In the genomic region with DNA sequence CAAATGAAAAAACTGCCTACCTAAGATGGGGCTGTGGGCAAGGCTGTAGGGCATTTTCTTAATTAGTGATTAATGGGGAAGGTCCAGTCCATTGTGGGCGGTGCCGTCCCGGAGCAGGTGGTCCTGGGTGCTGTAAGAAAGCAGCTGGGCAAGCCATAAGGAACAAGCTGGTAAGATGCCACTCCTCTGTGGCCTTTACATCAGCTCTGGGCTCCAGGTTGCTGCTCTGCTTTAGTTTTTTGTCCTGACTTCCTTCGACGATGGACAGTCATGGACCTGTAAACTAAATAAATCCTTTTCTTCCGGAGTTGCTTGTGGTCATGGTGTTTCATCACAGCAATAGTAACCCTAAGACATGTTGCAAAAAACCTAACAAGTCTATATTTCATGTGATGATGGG, we compare ENCODE assay signal across 8 mouse cellular contexts. TPM values are rescaled to one million over a fixed set of nuclear protein-coding genes. Genes with fewer than 3 reads are reported as not detected.
DNase-seq lines count a peak whose midpoint lies in the region; ATAC-seq and TF ChIP-seq lines count a peak whose summit lies in the region.

No protein-coding gene starts in this region.

- no peak for ATAC-seq in heart, embryonic 13.5 days (ENCODE audit: extremely low read depth, insufficient number of reproducible peaks, low FRiP score, low TSS enrichment)
- peak; percentile 0; the same call in 1 of the 2 replicates for ATAC-seq in hindbrain, postnatal 0 days
- ATAC-seq in midbrain, embryonic 14.5 days (ENCODE audit: low FRiP score, low TSS enrichment): 0 out of 2 replicates have a peak, but pooled peaks have one; percentile 0

- 18% methylated on average over 6 of the region's 6 CpGs for WGBS in heart, embryonic 13.5 days
- 11% methylated on average over 6 of the region's 6 CpGs for WGBS in hindbrain, postnatal 0 days
- WGBS in midbrain, embryonic 14.5 days: 16% methylated on average over 6 of the region's 6 CpGs

- H3K27ac ChIP-seq in heart, embryonic 13.5 days (replicated peaks): no peak overlapping the region
- peak overlapping the region; percentile 94 for H3K27ac ChIP-seq in hindbrain, postnatal 0 days
- no peak overlapping the region; the same call in 1 of the 2 replicates for H3K27ac ChIP-seq in midbrain, embryonic 14.5 days (replicated peaks; ENCODE audit: low read depth, low read length)

- H3K4me2 ChIP-seq in heart, embryonic 13.5 days: peak overlapping the region; percentile 91
- peak overlapping the region; percentile 64 for H3K4me2 ChIP-seq in hindbrain, postnatal 0 days (ENCODE audit: low read depth, low read length)
- peak overlapping the region; percentile 41 for H3K4me2 ChIP-seq in midbrain, embryonic 14.5 days (ENCODE audit: low read length)

- H3K9me3 ChIP-seq in heart, embryonic 13.5 days: no peaks in the 10 kb centered on the region
- H3K9me3 ChIP-seq in hindbrain, postnatal 0 days (ENCODE audit: low read length): no peaks in the 10 kb centered on the region
- no peaks in the 10 kb centered on the region for H3K9me3 ChIP-seq in midbrain, embryonic 14.5 days (ENCODE audit: control insufficient read depth, low read length)

- H3K36me3 ChIP-seq in heart, embryonic 13.5 days: no peaks in the 10 kb centered on the region
- H3K36me3 ChIP-seq in hindbrain, postnatal 0 days (ENCODE audit: insufficient read depth, low read length): no peaks in the 10 kb centered on the region
- no peaks in the 10 kb centered on the region for H3K36me3 ChIP-seq in midbrain, embryonic 14.5 days (ENCODE audit: control insufficient read depth, insufficient read depth, low read length)

- peaks cover 4% of the 10 kb centered on the region for H3K27me3 ChIP-seq in heart, embryonic 13.5 days (replicated peaks)
- H3K27me3 ChIP-seq in hindbrain, postnatal 0 days (ENCODE audit: insufficient read depth, low read length): no peaks in the 10 kb centered on the region
- no peaks in the 10 kb centered on the region for H3K27me3 ChIP-seq in midbrain, embryonic 14.5 days (ENCODE audit: control insufficient read depth, insufficient read depth, low read length)

- no peak for TF ChIP-seq CTCF in hindbrain, postnatal 0 days (IDR thresholded peaks at IDR 0.05; ENCODE audit: low read depth)

- DNase-seq in heart, postnatal 4 days: no peak
- peak; percentile 23 to 27 for DNase-seq in cerebellum, postnatal 25 days
- no peak for DNase-seq in hindbrain, postnatal 0 days (ENCODE audit: low spot score)
- no peak for DNase-seq in midbrain, embryonic 14.5 days
- DNase-seq in left cerebral cortex, adult 18-20 months (ENCODE audit: low spot score in 2 of 2): no peak
- DNase-seq in left cerebral cortex, adult 8-10 months (ENCODE audit: low spot score in 2 of 2): no peak
- no peak for DNase-seq in adrenal gland, postnatal 4 days (ENCODE audit: low spot score in 2 of 2)

- H3K4me1 ChIP-seq in heart, embryonic 13.5 days: peaks cover 26% of the 10 kb centered on the region
- peaks cover 12% of the 10 kb centered on the region; the same call in 1 of the 2 replicates for H3K4me1 ChIP-seq in hindbrain, postnatal 0 days (ENCODE audit: insufficient read depth, low read length)
- peaks cover 35% of the 10 kb centered on the region for H3K4me1 ChIP-seq in midbrain, embryonic 14.5 days (ENCODE audit: control insufficient read depth, insufficient read depth, low read length)

- H3K4me3 ChIP-seq in heart, embryonic 13.5 days: no peak overlapping the region
- H3K4me3 ChIP-seq in hindbrain, postnatal 0 days (ENCODE audit: low read length): no peak overlapping the region
- 0 out of 2 replicates have a peak overlapping the region, but pooled peaks have one; percentile 1 for H3K4me3 ChIP-seq in midbrain, embryonic 14.5 days (replicated peaks; ENCODE audit: low read depth, low read length)

- no peak overlapping the region for H3K9ac ChIP-seq in heart, embryonic 13.5 days
- H3K9ac ChIP-seq in hindbrain, postnatal 0 days (replicated peaks; ENCODE audit: low read length): no peak overlapping the region; the same call in 1 of the 2 replicates
- peak overlapping the region; percentile 17; the same call in 1 of the 2 replicates for H3K9ac ChIP-seq in midbrain, embryonic 14.5 days (replicated peaks; ENCODE audit: low read length)

RNA-seq across cellular contexts. Expression of a gene that starts 7.1 kb away (rescaled TPM):
- polyA plus RNA-seq in heart, embryonic 13.5 days (2015; fragmentation: Nextera tagmentation; extraction: Ambion mirVana): 0.19 TPM in 1 of 2 replicates, not detected in the other
- not detected for total RNA-seq in heart, postnatal 4 days (2021)
- total RNA-seq in hindbrain, postnatal 0 days (2014; rRNA removed): 0.65 and 2.0 TPM in 2 replicates
- polyA plus RNA-seq in hindbrain, postnatal 0 days (2015; fragmentation: Nextera tagmentation; extraction: Ambion mirVana): 0.35 and 0.49 TPM in 2 replicates
- polyA plus RNA-seq in midbrain, embryonic 14.5 days (2014; fragmentation: Nextera tagmentation; extraction: Ambion mirVana): 0.35 and 0.50 TPM in 2 replicates
- total RNA-seq in left cerebral cortex, adult 18-20 months (2021): under 1 TPM; 0.23 to 0.60 TPM
- under 1 TPM in 3 of 4 experiments, not detected in 1; 0.35 to 0.59 (median 0.55) TPM for total RNA-seq in left cerebral cortex, adult 8-10 months (2022)
- 1 to 10 TPM in 1 of 2 experiments, under 1 TPM in 1; 0.62 to 1.2 TPM for total RNA-seq in adrenal gland, postnatal 4 days (2021)

RNA-seq across cellular contexts. Expression of a gene that starts 36.9 kb away (rescaled TPM):
- 8.6 and 10.1 TPM in 2 replicates for polyA plus RNA-seq in heart, embryonic 13.5 days (2015; fragmentation: Nextera tagmentation; extraction: Ambion mirVana)
- total RNA-seq in heart, postnatal 4 days (2021): 1 to 10 TPM; 3.7 to 4.4 TPM
- 3.3 and 3.8 TPM in 2 replicates for total RNA-seq in hindbrain, postnatal 0 days (2014; rRNA removed)
- 3.6 and 3.7 TPM in 2 replicates for polyA plus RNA-seq in hindbrain, postnatal 0 days (2015; fragmentation: Nextera tagmentation; extraction: Ambion mirVana)
- 9.4 and 11.7 TPM in 2 replicates for polyA plus RNA-seq in midbrain, embryonic 14.5 days (2014; fragmentation: Nextera tagmentation; extraction: Ambion mirVana)
- total RNA-seq in left cerebral cortex, adult 18-20 months (2021): 1 to 10 TPM; 2.5 to 3.0 TPM
- total RNA-seq in left cerebral cortex, adult 8-10 months (2022): 1 to 10 TPM; 2.1 to 2.9 (median 2.2) TPM
- 1 to 10 TPM; 5.5 to 5.7 TPM for total RNA-seq in adrenal gland, postnatal 4 days (2021)

RNA-seq across cellular contexts. Expression of a gene that starts 37.0 kb away (rescaled TPM):
- 8.7 and 9.6 TPM in 2 replicates for polyA plus RNA-seq in heart, embryonic 13.5 days (2015; fragmentation: Nextera tagmentation; extraction: Ambion mirVana)
- total RNA-seq in heart, postnatal 4 days (2021): 1 to 10 TPM; 3.6 to 4.8 TPM
- 18.0 and 22.8 TPM in 2 replicates for total RNA-seq in hindbrain, postnatal 0 days (2014; rRNA removed)
- polyA plus RNA-seq in hindbrain, postnatal 0 days (2015; fragmentation: Nextera tagmentation; extraction: Ambion mirVana): 43.8 and 45.9 TPM in 2 replicates
- 33.9 and 36.1 TPM in 2 replicates for polyA plus RNA-seq in midbrain, embryonic 14.5 days (2014; fragmentation: Nextera tagmentation; extraction: Ambion mirVana)
- 10 to 100 TPM; 14.5 to 14.7 TPM for total RNA-seq in left cerebral cortex, adult 18-20 months (2021)
- total RNA-seq in left cerebral cortex, adult 8-10 months (2022): 10 to 100 TPM; 12.8 to 16.9 (median 15.3) TPM
- 1 to 10 TPM; 5.3 to 7.3 TPM for total RNA-seq in adrenal gland, postnatal 4 days (2021)

Comparison
In these comparisons a context has a peak if more than half of its experiments do, and no peak if none do; other contexts are left out.
1. H3K4me2 ChIP-seq: peak in every context shown above with its lines; median percentile 91 in heart, embryonic 13.5 days; 64 in hindbrain, postnatal 0 days; 41 in midbrain, embryonic 14.5 days.
2. DNase-seq: peak in cerebellum, postnatal 25 days (2 of 2); none in heart, postnatal 4 days (single experiment), hindbrain, postnatal 0 days (single experiment), midbrain, embryonic 14.5 days (single experiment), left cerebral cortex, adult 18-20 months (0 of 2), left cerebral cortex, adult 8-10 months (0 of 2) and adrenal gland, postnatal 4 days (0 of 2).